Mouse (Mus musculus): ENCODE measurements around the gene Itsn1. TPM values are rescaled to one million over a fixed set of nuclear protein-coding genes. Genes with fewer than 3 reads are reported as not detected.
A peak's percentile ranks its signal among the peaks of the same experiment; 100 is the strongest.

Gene Itsn1
- polyA plus RNA-seq, 1 experiment from 2014 or later, result 55.5 TPM

DNA sequence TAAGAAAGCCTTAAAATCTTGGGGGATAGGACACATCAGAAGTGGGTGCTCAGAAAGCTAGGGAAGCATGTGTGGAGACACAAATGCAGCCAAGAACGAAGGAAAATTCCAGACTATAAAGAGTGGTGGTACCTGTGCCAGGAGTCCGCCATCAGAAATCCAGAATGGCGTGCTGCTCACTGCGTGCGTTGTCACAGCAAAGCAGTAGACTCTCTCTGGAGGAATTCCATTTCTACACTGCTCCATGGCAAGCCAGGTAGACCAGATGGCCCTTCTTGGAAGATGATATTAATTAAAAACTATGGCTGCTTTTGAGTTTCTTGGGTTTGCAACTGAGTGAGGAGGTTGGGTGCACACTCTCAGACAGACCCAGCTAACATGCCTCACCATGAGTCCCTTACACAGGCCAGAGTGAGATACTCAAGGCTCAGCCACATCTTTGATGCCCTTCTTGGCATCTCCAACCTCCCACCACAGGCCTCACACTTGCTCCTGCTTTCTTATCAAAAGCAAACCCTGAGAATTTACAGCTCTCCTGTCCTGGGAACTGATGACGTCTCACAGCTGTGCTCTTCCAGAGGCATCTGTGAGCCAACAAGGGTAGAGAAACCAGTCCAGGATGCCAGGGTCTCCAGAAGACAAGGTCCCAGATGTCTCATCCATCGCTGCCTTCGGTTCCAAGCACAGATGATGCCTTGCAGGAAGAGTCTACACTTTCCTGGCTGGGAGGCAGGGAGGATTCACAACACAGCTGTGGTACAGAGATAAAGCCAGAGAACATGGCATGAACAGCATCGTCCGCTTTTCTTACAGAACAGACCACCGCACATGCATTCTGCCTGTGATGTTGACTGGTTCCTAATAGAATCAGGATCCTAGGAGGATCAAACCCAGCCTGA is 152.0 kb downstream of the Itsn1 start:
- Histone ChIP-seq H3K36me3 (peaks cover 24% of the 10 kb centered on the region), H3K27ac (no peak overlapping the region), H3K4me1 (replicated peaks) (peaks cover 21% of the 10 kb centered on the region), H3K9me3 (0 out of 2 replicates have a peak, but pooled peaks cover 4% of the 10 kb centered on the region), H3K4me3 (no peak overlapping the region), H3K27me3 (ENCODE audit: insufficient read depth, poor library complexity, severe bottlenecking) (no peaks in the 10 kb centered on the region)
- no peak for DNase-seq (ENCODE audit: low spot score)
- WGBS, result 93% methylated on average over 11 of the region's 11 CpGs

DNA sequence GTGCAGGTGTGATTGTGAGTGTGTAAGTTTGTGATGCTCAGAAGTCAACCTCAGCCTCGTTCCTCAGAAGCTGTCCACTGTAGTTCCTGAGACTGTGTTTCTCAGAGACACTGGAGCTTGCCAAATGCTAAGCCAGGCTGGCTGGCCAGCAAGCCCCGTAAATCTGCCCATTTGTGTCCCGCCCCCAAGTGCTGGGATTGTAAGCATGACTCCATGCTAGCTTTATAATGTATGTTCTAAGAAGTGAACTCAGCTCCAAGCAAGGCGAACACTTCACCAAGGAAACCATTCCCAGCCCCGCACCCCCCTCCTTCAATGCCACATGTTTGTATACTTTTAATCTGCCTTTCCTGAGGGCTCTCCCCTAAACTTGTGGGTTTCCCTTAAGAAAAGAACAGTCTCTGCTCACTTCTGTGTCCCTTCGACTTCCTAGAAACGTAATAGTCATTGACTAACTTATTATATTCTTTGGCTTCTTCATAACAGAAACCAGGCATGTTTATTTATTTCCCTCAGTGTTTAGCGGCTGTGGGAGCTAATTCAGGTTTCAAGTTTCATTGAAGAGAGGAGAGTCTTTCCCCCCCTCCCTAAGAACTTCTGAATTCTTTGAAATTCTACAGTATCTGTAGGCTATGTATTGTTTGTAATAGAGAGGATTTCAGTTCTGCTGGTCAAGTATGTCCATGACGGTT is 153.2 kb downstream of the Itsn1 start:
- 0 out of 2 replicates have a peak overlapping the region, but pooled peaks have one; percentile 12 for H3K27ac ChIP-seq
- no peak for DNase-seq (ENCODE audit: low spot score)
- H3K27me3 ChIP-seq (ENCODE audit: insufficient read depth, poor library complexity, severe bottlenecking), result no peaks in the 10 kb centered on the region
- H3K9me3 ChIP-seq, result 0 out of 2 replicates have a peak, but pooled peaks cover 4% of the 10 kb centered on the region
- WGBS, result 75% methylated on average over 9 of the region's 9 CpGs
- peaks cover 24% of the 10 kb centered on the region for H3K36me3 ChIP-seq
- no peak overlapping the region for H3K4me3 ChIP-seq
- H3K4me1 ChIP-seq (replicated peaks), result peaks cover 25% of the 10 kb centered on the region

DNA sequence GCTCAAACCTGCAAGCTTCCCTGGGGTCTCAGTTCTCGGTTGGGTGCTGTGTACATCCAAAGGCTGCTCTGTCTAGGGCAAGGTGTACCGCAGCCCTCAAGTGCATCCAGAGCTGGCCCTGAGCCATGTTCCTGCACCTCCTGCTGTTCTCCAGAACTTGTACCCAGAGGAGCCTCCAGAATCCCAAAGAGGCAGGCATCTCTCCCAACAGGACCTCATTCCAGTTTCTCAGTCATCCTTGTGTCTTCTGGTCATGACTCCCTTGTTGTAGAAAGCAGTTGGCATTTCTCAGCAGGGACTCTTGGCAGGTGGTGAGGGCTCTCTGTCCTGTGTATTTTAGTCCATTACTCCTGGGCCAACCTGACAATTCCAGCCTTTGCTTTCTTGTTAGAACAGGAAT is 154.6 kb downstream of the Itsn1 start:
- H3K27ac ChIP-seq, result no peak overlapping the region
- H3K27me3 ChIP-seq (ENCODE audit: insufficient read depth, poor library complexity, severe bottlenecking), result no peaks in the 10 kb centered on the region
- 84% methylated on average over 2 of the region's 2 CpGs for WGBS
- H3K36me3 ChIP-seq, result peaks cover 24% of the 10 kb centered on the region
- H3K9me3 ChIP-seq, result 0 out of 2 replicates have a peak, but pooled peaks cover 4% of the 10 kb centered on the region
- no peak for DNase-seq (ENCODE audit: low spot score)
- peaks cover 27% of the 10 kb centered on the region for H3K4me1 ChIP-seq (replicated peaks)
- no peak overlapping the region for H3K4me3 ChIP-seq

DNA sequence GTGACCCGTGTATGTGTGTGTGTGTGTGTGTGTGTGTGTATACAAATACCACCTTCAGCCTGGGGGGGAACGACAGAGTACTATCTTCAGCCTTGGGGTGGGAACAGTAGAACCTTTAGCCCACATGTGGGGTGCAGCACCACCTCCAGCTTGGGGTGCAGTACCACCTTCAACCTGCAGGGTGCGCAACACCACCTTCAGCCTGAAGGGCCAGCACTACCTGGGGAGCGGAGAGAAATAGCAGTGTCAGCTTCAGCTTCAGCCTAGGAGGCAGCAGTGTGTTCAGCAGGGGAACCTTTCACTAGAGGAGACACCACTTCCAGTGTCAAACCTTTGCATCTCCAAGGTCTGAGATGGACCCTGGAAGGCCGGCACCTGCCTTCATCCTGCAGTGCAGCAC is 155.1 kb downstream of the Itsn1 start:
- H3K4me3 ChIP-seq, result no peak overlapping the region
- peaks cover 27% of the 10 kb centered on the region for H3K4me1 ChIP-seq (replicated peaks)
- 54% methylated on average over 5 of the region's 5 CpGs for WGBS
- H3K27ac ChIP-seq, result no peak overlapping the region
- DNase-seq (ENCODE audit: low spot score), result peak; percentile 27
- no peaks in the 10 kb centered on the region for H3K27me3 ChIP-seq (ENCODE audit: insufficient read depth, poor library complexity, severe bottlenecking)
- peaks cover 24% of the 10 kb centered on the region for H3K36me3 ChIP-seq
- 0 out of 2 replicates have a peak, but pooled peaks cover 4% of the 10 kb centered on the region for H3K9me3 ChIP-seq

DNA sequence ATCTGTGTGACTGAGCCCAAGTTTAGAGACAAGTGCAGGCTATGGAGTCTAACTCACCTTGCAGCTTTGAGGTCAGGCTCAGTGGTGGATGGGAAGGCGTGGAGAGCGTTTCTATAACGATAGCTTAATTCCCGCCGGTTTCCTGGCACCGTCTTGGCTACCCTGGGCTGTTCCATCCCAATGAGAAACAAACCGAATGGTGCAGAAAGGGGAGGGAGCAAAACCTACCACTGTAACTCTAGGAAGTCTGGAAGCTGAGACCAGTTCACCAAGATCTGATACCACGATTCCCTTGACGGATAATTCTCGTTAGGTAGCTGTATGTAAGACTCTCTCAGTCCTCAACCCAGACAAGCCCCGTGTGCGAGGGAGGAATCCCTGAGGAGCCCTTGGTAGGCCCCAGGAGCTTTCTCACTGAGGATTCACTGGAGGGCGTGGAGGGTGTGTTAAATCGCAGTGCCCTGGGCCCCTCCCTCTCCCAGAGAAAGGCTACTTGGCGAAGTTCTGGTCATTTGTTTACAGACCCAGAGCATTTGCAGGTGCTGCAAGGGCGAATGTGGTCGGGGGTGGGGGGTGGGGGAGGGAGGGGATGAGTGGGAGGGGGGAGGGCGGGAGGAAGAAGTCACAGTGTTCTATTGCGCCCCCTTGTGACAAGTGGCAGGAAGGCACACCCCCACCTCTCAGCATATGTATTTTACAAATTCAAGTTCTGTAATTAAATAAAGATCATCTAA is 156.5 kb downstream of the Itsn1 start:
- 0 out of 2 replicates have a peak, but pooled peaks cover 3% of the 10 kb centered on the region for H3K9me3 ChIP-seq
- H3K27me3 ChIP-seq (ENCODE audit: insufficient read depth, poor library complexity, severe bottlenecking), result no peaks in the 10 kb centered on the region
- 4% methylated on average over 19 of the region's 19 CpGs for WGBS
- H3K4me3 ChIP-seq, result peak overlapping the region; percentile 34
- H3K36me3 ChIP-seq, result peaks cover 10% of the 10 kb centered on the region
- peak overlapping the region; percentile 72 for H3K27ac ChIP-seq
- peaks cover 32% of the 10 kb centered on the region for H3K4me1 ChIP-seq (replicated peaks)
- DNase-seq (ENCODE audit: low spot score), result peak; percentile 38

DNA sequence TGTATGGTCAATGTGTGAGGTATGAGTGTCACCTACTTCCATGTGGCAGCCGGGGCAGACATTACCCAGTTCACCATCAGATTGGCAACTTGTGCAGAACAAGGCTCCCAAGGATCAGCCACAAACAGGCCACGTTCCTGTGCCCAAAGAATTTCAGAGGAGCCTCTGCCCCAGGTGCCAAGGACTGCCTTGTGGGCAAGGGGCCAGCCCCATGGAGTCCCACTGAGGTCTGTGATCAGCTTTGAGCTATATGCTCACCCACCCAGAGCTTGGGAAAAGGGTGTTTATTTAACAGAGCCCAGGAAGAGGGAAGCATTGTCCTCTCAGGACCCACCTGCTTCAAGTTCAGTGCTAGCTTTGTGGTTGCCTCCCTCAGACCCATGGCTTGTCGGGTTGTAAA is 159.3 kb downstream of the Itsn1 start:
- Histone ChIP-seq H3K4me3 (no peak overlapping the region), H3K4me1 (replicated peaks) (peaks cover 27% of the 10 kb centered on the region), H3K9me3 (no peaks in the 10 kb centered on the region), H3K27me3 (ENCODE audit: insufficient read depth, poor library complexity, severe bottlenecking) (no peaks in the 10 kb centered on the region), H3K27ac (no peak overlapping the region), H3K36me3 (no peaks in the 10 kb centered on the region)
- WGBS, result 87% methylated on average over 3 of the region's 3 CpGs
- DNase-seq (ENCODE audit: low spot score), result no peak

DNA sequence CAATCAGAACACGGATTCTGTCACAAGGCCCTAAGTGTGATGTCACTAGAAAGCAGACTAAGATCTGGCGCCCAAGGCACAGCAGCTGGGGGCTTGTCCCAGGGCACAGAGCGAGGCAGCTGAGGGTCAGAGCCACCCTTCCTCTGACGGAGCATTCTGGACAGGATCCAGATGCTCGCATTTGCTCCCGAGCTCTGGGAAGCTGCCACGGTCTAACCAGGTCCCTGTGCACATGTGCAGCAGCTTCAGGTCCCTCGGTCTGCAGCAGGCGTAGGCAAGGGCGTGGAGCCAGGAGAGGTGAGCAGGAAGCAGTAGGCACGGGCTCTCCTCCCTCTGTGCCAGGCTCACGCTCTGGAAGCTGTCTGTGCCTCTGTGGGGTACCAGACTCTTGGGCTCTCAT is 160.8 kb downstream of the Itsn1 start:
- WGBS, result 79% methylated on average over 12 of the region's 12 CpGs
- no peak overlapping the region for H3K4me3 ChIP-seq
- DNase-seq (ENCODE audit: low spot score), result no peak
- no peaks in the 10 kb centered on the region for H3K36me3 ChIP-seq
- peaks cover 22% of the 10 kb centered on the region for H3K4me1 ChIP-seq (replicated peaks)
- H3K9me3 ChIP-seq, result no peaks in the 10 kb centered on the region
- no peaks in the 10 kb centered on the region for H3K27me3 ChIP-seq (ENCODE audit: insufficient read depth, poor library complexity, severe bottlenecking)
- 0 out of 2 replicates have a peak overlapping the region, but pooled peaks have one; percentile 64 for H3K27ac ChIP-seq

DNA sequence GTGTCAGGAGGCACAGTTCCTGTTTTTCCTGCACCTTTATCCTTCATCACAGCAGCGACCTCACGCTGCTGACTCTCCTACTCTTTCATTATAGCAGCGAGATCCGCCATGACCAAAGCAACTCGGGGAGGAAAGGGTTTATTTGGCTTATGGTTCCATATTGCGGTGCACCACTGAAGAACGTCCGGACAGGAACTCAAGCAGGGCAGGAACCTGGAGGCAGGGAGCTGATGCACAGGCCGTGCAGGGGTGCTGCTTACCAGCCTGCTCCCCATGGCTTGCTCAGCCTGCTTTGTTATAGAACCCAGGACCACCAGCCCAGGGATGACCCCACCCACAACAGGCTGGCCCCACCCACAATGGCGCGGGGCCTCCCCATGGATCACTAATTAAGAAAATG is 162.1 kb downstream of the Itsn1 start:
- H3K4me3 ChIP-seq, result no peak overlapping the region
- whole genome bisulfite sequencing, result 86% methylated on average over 11 of the region's 11 CpGs
- no peak overlapping the region for H3K27ac ChIP-seq
- no peak for DNase-seq (ENCODE audit: low spot score)
- peaks cover 11% of the 10 kb centered on the region; the same call in 1 of the 2 replicates for H3K4me1 ChIP-seq (replicated peaks)
- no peaks in the 10 kb centered on the region for H3K9me3 ChIP-seq
- 0 out of 2 replicates have a peak, but pooled peaks cover 2% of the 10 kb centered on the region for H3K36me3 ChIP-seq
- no peaks in the 10 kb centered on the region for H3K27me3 ChIP-seq (ENCODE audit: insufficient read depth, poor library complexity, severe bottlenecking)

DNA sequence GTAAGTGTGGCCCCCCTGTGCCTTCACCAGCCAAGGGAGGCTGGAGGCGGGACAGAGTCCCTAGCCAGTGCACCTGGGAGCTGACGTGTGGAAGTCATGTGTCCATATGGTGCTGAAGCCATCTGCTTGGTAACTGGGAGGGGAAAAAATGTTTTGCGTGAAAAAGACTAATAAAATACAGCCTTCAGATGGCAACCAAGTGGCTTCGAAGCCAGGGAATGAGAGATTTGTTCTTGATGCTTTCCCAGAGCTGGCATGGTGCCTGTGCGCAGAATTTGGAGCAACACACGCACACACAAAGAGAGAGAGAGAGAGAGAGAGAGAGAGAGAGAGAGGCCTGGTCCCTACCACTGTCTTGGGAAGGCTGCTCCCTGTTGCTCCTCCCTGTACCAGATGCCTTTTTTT is 167.3 kb downstream of the Itsn1 start:
- no peaks in the 10 kb centered on the region for H3K9me3 ChIP-seq
- H3K27me3 ChIP-seq (ENCODE audit: insufficient read depth, poor library complexity, severe bottlenecking), result no peaks in the 10 kb centered on the region
- WGBS, result 79% methylated on average over 6 of the region's 6 CpGs
- no peak for DNase-seq (ENCODE audit: low spot score)
- H3K4me1 ChIP-seq (replicated peaks), result peaks cover 24% of the 10 kb centered on the region
- 0 out of 2 replicates have a peak, but pooled peaks cover 4% of the 10 kb centered on the region for H3K36me3 ChIP-seq
- no peak overlapping the region for H3K27ac ChIP-seq
- H3K4me3 ChIP-seq, result no peak overlapping the region

DNA sequence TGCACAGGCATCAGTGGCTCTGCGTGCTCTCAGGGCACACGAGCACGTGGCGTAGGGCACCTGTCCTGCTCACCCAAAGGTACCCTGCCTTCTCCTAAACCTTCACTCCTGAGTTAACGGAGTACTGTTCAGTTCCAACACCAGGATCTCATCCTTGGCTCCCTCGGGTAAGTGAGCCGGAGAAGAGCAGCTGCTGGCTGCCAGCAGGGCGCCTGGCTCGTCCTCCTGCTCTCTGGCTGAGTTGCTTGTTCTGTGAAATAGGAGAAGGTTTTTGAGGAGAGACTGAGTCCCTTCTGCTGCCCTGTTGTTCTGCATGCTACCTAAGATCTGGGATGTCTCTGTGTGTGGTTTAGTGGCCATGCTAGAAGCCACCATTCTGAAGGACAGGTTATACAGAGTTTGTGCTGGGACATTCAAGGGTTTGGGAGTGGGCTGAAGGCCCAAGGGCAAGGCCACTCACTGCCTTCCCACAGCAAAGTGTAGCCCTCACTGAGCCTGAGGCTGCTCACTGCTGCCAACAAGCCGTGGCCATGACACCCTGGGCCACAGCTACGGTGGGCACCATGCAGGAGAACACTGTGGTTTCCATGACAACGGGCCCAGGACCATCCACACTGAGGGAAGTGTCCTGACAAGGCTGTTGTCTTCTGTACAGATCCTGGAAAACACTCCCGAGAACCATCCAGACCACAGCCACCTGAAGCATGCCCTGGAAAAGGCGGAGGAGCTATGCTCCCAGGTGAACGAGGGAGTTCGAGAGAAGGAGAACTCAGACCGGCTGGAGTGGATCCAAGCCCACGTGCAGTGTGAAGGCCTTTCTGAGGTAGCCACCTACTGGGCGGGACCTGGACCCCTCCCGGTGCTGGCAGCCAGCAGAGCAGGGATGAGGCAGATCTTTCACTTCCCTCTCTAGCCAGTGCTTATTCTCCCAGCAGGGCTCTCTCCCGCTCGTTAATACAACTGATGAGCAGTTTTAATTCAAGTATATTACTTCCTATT is 170.1 kb downstream of the Itsn1 start:
- Histone ChIP-seq H3K27ac (no peak overlapping the region), H3K27me3 (ENCODE audit: insufficient read depth, poor library complexity, severe bottlenecking) (no peaks in the 10 kb centered on the region), H3K4me3 (no peak overlapping the region), H3K36me3 (peaks cover 10% of the 10 kb centered on the region), H3K4me1 (replicated peaks) (peaks cover 24% of the 10 kb centered on the region), H3K9me3 (no peaks in the 10 kb centered on the region)
- no peak for DNase-seq (ENCODE audit: low spot score)
- 57% methylated on average over 22 of the region's 22 CpGs for WGBS

DNA sequence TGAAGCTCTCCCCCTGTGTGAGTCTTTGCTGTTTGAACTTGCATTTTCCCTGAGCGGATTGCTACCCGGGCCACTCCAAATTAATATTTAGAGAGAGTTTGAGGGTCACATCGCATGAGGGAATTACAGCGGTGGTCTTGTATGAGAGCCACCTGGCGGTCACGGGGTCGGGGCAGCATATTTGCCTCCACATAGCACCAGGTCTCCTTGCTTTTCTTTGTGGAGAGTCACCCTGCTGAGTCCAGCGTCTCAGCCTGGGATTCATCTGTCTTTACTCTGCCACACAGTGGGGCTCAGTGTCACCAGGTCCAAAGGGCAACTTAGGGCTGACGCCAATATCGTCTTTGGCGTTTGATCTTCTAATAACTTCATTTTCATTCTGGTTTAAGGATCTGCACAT is 171.2 kb downstream of the Itsn1 start:
- Histone ChIP-seq H3K9me3 (no peaks in the 10 kb centered on the region), H3K4me1 (replicated peaks) (peaks cover 24% of the 10 kb centered on the region), H3K36me3 (peaks cover 12% of the 10 kb centered on the region), H3K4me3 (no peak overlapping the region), H3K27me3 (ENCODE audit: insufficient read depth, poor library complexity, severe bottlenecking) (no peaks in the 10 kb centered on the region), H3K27ac (no peak overlapping the region)
- 40% methylated on average over 11 of the region's 11 CpGs for WGBS
- DNase-seq (ENCODE audit: low spot score), result peak; percentile 62
